Mouse (Mus musculus) common myeloid progenitor, adult 5-6 weeks (primary cell): ENCODE data around the gene Tcte2. TPM values are rescaled to one million over a fixed set of nuclear protein-coding genes. Genes with fewer than 3 reads are reported as not detected.

Experiments used
- ATAC-seq: replicated peaks from 2 replicates; pipeline ENCODE4 v1.8.0; 2016; ENCODE audit warnings: low read depth, mild to moderate bottlenecking, moderate TSS enrichment, inconsistent platforms; ENCODE audit not compliant: poor library complexity, severe bottlenecking
- total RNA-seq: library from RNA; stranded (forward); fragments of 200-1000, 187-1606 nt; gene quantifications from 2 replicates; pipeline ENCODE4 v1.2.3, GENCODE M21; 2017

Gene Tcte2
- total RNA-seq, 1 experiment from 2014 or later, result not detected

DNA sequence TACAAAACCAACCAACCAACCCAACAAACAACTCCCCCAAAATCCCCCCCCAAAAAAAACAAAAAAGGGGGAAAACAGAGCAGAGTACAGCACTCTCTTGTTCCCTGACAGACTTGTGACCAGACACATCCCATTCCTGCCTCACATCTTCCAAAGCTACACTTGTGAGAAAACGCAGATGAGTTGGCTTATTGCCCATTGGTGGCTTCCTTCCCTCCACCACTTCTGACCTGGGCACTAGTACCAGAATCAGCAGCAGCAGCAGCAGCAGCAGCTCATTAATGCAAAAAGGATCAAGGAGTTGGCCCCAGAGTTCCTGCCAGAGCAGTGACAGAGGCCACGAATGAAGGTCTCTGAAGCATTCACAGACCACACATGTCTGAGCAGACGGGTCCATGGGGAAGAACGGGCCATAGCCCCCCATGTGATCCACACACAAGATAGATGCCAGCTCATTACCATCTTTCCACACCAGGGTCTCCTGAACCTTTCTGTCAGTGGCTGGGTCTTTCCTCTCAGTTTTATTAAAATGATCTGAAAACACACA lies 36.5 kb downstream of the Tcte2 start:
- ATAC-seq, result no peak

DNA sequence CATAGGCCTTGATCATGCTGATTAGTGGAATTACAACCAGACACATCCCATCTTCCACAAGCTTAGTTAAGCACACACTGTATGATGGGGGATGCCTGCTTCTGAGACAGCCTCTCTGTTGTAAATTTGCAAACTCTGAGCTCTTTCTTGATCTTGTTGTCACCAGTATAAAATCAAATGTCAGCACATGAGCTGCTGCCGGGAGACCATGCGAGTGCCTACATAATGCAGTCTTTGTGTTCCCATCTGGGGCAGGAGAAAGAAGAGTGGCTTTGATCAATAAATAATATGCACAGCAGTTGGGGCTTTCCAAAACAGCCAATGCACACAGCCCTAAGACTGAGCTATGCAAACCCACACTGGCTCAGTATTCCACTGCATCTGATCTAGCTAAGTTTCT lies 39.2 kb downstream of the Tcte2 start:
- ATAC-seq, result no peak

DNA sequence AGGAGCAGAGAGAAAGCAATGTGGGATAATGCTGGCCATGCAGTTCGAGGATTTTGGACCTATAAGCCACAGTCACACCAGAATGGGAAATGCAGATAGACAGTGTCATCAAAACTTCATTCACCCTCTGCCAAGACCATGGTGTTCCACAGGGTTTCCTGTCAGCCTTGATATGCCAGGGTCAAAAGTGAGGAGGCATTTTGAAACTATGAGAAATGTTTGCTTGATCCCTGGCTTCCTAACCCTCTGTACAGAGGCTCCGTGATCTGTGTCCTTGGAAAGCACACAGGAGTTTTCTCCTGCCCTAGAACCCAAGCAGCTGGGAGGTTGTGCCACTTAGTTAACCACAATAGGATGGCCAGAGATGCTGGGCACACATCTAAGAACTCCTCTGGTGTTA lies 40.3 kb downstream of the Tcte2 start:
- ATAC-seq, result no peak

DNA sequence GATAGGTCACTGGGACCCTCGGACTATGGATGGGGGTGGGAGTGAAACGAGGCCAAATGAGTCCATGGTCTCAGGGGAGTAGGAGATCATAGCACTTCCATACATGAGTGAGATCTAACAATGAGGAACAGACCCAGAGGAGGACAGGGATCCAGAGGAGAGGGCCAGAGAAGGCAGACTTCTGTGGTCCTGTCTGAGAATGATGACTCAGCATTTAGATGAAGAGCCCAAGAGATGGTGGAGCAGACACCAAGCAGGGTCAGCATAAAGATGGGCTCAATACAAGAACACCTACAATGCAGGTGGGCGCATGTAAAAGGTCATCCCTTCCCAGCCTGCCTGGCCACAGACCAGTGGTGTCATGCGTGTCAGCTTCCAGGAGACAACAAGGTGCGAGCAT lies 41.4 kb downstream of the Tcte2 start:
- no peak for ATAC-seq

DNA sequence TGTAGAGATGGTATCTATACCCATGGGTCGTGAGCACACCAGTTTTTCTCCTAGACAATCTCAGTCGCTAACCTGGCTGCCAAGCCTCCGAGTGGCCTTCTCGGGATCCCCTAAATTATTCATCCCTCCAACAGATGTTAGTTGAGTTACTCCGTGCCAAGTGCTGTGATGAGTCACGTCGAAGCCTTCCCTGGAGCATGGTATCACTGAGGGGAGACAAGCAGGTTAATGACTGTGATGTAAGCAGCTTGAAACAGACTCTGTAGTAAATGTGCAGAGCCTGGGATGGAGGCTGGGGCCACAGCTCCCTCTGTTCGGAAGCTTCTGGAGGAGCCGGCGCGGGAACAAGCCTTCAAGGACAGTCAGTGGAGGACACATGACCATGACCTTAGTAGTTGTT lies 44.2 kb downstream of the Tcte2 start:
- no peak for ATAC-seq

DNA sequence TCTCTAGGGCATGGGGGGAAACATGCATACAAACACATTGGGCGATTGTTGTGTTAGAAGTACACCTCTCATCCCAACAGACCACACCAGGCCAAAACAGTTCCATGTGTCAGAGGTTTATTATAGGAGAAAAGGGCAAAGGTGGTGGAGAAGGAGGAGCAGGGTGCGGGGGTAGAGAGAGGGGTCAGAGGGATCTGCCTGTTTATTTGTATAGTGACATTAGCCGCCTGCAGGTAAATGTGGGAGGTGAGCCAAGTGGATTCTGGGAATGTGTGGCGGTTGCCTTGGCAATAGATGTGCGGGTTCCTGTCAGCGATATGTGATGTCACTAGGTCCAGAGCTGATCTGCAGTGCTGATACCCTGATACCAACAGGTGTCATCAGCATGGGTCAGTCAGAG lies 45.3 kb downstream of the Tcte2 start:
- ATAC-seq, result no peak

DNA sequence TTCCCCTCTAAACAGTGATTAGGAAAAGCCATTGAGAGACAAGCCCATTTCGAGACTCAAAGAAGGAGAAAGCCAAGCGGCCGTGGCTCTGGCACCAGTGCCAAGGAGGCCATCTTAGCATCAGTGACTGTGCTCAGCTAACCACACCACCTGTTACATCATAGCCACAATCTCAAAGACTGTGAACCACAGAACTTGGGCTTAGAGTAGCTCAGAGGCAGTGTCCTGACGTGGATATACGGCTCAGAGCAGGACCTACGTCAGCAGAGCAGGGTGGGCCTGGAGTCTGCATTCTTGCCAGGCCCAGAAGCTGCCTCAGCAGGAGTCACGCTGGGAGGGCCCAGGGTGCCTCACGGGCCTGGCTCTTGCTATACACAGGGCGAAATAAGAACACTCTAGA lies 46.1 kb downstream of the Tcte2 start:
- ATAC-seq, result peak; percentile 94

DNA sequence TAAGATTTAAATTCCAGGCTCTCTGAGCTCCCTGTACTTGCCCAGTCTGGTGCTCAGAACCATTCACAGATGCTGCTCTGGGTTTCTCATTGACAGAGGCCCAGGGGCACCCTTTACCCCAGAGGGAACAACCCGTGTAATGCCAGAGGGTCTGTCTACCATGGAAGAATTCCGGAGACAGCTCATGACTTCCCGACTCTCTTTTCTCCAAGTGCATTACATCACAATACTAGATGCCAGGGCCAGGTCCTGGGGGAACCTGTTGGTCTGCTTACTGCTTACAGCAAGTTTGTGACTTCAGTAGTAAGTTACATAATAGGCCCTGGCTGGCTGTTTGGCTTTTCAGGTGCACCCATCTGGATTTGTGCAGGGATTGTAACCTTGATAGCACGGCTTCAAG lies 47.0 kb downstream of the Tcte2 start:
- no peak for ATAC-seq

DNA sequence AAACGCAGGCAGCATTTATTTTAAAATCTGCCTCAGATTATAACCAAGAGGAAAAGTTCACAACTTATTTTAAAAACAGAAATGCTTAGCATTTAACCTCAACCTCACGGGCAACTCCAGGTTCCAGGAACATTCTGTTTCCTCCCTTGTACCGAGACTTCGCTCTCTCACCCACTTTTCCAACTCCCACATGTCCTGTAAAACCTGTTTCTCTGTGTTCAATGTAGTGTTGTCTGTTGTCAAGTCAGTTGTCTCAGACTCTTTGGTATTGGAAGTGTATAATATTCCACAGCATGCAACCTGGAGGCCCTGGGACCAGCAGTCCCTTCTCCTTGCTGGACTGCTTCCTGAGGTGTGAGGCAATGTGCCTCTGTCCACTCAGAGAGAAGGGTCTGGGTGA lies 47.5 kb downstream of the Tcte2 start:
- no peak for ATAC-seq

DNA sequence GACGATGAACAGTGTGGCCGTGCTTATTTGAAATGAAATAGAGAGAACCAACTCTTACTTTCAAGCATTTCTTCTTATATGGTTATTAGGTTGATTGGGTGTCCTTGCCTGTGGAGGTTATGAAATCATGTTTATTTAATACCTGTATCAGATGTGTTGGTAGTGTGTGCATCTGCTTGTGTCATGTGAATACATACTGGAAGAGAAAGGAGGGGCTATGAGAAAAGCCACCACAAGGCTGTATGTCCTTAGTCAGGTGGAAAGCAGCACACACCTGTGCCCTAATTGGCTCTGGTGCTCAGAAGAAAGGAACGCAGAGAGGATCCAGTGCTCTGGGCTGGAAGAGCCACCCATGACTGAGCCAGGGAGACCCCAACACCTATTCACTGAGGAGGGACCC lies 49.1 kb downstream of the Tcte2 start:
- ATAC-seq, result no peak

DNA sequence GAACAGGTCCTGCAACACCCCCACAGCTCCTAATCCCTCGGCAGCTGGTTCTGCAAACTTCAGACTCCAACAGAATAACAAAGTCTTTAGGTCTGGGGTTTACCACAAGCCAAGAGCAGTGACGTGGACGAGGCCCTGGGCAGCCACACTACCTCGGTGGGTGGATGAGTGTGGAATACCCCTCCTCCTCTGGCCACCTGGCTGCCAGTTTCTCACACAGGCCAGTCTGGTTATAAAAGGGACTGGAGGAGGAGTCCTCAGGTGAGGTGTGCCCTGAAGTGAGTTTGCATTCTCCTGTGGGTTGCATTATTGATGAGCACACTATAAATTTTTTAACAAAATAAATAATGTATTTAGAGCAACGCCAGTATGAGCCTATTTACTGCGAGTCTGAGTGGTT lies 49.5 kb downstream of the Tcte2 start:
- no peak for ATAC-seq

DNA sequence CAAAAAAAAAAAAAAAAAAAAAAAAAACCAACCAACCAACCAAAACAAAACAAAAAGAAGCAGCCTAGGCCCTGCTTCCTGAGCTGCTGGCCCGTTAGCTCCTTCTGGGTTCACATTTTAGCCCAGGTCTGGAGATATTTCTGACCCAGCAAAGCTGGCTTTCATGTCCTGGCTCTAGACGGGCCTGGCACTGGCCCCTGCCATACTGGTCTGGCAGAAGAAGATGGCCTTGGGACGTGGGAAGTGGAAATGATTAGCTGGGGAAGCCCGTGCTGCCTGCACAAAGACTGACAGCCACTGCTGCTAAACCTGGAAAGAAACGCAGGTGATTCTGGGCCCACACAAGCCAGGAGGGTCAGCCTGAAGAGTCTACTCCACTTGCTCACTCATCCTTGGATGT lies 50.5 kb downstream of the Tcte2 start:
- no peak for ATAC-seq

DNA sequence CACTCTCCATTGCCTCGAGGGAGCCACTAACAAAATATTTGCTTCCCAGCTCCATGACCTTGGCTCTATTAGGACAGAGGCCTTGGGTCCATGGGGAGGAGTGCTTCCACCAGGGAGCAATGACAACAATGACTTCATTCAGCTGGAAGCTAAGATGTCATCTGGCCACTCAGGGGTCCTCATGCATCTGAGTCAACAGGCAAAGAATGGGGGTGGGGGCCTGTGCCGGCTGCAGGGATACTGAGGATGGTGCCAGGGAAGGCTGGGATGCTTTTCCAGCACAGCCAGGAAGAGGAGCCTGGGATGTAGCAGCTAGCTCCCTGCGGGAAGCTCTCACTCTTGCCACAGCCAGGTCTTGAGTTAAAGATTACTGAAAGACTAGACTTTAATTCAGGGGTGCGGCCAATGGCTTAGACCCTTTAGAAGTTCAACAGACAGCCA lies 56.1 kb downstream of the Tcte2 start:
- ATAC-seq, result no peak

DNA sequence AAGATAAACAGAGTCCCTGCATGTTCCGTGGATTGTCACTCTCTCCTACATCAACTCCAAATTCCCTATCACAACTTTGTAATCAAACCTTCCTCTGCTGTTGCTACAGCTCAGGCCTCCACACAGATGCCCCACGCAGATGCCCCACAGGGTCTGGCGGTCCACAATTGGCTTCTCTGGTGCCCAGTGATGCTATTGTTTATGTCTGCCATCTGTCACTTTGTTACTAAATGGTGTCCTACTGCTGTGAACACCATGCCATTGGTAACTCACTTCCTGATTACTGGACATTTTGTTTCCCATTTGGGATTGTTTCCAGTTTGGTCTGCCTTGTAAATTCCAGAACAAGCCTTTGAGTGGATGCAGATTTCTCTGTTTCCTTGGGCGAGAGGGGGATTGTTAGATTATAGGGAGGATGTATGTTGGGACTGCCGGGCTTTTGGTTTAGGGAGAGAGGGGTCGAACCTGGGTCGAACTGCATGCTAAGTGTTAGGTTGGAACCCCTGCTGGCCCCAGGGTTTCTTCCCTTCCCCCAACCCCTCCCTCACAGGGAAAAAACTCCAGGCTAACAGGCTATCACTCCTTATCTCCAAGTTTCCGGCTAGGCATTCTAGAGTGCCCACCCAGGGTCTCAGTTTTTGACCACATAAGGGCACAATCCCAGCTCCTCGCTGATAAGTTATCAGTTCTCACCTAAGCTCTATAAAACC lies 57.9 kb downstream of the Tcte2 start:
- no peak for ATAC-seq

DNA sequence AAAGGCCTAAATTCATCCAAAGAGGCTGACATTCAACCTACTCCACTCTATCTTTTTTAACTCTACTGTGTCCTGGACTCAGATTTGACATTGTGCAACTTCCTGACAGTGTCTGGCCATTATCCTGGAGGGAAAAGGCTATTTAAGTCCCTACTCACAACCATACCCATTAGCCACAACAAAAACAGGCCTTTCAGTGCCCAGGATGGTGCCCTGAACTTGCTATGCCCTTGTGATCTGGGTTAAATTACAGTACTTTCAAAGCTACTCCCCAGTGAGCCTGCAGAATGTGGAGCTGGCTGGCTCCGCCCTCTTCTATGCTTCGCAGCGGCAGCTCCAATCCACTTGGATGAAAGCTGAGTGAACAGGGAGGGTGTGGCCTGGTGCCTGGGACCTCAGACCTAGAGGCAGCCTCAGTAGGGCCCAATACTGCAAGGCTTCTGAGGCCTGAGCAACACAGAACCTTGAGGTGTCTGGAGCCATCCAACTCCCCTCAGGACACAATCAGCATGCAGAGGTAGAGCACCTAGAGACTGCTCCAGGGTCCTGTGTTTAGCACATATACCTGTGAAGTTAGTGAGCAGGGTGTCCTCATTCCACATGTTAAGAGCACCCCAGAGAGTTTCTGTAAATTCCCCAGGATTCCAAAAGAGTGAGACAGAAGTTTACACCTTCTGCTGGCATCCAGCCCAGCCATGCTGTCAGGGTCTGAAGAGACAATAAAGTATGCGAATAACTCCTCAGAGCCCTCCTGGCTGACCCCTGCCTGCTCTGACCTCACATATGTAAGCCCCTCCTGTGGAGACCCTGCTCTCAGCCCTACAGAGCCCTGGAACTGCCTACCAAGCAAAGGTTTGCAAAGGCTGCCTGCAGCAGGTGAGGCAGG lies 61.3 kb downstream of the Tcte2 start:
- peak; percentile 42; the same call in 1 of the 2 replicates for ATAC-seq

DNA sequence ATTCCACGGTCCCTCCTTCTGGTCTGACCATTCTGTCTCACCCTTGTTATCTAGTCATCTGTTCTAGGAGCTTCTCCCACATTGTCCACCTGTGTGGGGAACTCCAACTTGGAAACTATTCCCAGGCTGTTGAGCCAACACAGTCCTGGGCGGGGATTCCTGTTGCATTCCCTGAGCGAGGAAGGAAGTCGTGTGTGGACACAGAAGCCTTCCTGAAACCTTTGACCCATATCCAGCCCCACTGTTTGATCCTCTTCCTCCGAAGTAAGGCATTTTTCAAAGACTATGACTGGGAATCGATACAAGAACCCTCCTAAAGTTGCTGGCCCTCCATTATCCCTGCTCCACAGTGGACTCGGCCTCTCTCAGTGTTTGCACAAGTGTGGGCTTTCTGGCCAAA lies 61.9 kb downstream of the Tcte2 start:
- ATAC-seq, result no peak

DNA sequence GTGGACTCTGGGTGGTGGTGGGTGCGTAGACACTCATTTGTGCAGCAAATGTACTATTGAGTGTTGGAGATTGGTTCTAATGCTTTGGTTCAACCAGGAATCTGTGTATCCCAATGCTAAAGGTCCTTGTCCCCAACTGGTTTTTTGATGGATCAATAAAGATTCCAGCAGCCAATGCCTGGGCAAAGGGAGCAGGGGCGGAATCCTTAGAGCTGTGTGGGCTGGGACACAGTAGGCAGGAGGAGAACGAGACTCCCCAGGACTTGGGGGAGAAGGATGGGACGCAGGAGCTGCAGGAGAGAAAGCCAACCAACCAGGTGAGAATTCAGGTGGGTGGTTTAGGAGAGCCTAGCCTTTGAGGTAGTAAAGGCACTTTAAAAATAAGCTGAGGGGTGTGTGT lies 63.4 kb downstream of the Tcte2 start:
- ATAC-seq, result no peak

DNA sequence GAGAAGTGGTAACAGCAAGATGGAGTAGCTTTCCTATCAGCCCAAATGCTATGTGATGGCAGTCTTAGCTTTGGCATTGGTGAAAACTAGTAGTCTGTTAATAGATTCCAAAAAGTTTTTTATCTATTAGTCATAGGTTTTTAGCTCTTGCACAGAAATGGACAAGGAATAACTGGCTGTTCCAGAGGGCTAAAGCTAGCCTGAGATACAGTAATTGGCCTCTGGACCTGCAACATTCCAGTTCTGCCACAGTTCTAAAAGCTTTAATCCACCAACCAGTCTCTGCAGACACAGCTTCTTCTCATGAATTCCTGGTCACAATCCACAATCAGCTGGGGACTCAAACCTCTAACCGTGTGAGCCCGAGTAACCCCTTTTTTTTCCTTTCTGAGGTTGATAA lies 64.0 kb downstream of the Tcte2 start:
- ATAC-seq, result no peak

DNA sequence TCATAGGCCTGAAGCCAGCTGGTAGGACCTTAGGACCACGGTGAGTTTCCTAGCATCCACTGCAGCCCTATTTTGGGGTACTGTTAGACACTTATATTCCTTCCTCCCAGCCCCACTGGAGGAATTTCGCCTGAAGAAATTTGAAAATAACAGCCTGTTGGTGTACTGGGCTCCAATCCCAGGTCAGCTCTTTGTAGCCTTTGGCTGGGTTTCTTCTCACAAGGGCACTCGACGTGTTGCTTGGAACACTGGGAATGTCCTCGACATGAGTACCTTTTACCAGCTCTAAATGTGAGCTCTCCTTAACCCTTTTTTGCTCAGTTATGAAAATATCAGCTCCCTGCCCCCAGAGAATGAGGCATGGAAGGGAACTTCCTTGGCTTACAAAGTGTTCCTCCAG lies 65.7 kb downstream of the Tcte2 start:
- ATAC-seq, result no peak

DNA sequence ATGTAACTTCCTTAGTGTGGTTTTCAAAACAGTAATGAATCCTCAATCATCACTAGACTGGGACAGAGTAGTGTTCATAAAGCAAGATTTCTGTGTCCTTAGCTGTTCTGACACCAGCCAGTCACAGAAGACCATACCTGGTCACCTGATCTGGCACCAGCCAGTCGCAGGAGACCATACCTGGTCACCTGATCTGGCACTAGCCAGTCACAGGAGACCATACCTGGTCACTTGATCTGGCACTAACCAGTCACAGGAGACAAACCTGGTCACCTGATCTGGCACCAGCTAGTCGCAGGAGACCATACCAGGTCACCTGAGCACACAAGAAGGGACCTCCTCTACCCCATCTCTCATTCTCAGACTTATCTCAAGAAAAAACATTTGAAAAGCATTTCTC lies 66.4 kb downstream of the Tcte2 start:
- no peak for ATAC-seq

DNA sequence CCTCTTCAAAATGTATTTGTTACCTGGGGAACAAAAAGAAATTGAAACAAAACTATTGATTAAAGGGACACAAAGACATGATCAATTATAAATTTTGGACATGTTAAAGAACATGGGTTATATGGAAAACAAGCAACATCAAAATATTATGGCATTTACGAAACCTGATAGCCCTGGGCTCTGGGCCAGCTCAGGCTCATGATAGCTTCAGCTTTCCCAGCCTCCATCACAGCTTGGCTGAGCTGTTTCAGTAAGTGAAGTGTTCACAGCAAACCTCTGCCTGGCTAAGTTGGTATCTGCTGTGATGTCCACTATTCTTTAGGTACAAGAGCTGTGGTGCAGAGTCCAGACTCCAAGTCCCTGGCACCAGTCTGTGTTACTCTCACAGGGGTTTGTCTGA lies 67.4 kb downstream of the Tcte2 start:
- no peak for ATAC-seq
